Mouse (Mus musculus): ENCODE results near the gene Heca.

- no peak for TF ChIP-seq GATA1 (IDR thresholded peaks at IDR 0.05; ENCODE audit: low read length)
- TF ChIP-seq TAL1 (IDR thresholded peaks at IDR 0.05; ENCODE audit: low read length) = no peak
These were observed 116.8 kb downstream of the Heca start for GRCm38 (mm10) chr10:17831041-17831440.

Data from erythroblast, embryonic 14.5 days (primary cell).